Mouse (Mus musculus): ENCODE data around the gene Gnl1. TPM values are rescaled to one million over a fixed set of nuclear protein-coding genes. Genes with fewer than 3 reads are reported as not detected.
"Not testable (repeated sequence)": the region's sequence is repeated elsewhere in the genome, so short reads cannot be mapped to it uniquely, and the experiment has no call there.

Gene Gnl1
- total RNA-seq, 2 experiments from 2014 or later = 173 to 198 TPM

DNA sequence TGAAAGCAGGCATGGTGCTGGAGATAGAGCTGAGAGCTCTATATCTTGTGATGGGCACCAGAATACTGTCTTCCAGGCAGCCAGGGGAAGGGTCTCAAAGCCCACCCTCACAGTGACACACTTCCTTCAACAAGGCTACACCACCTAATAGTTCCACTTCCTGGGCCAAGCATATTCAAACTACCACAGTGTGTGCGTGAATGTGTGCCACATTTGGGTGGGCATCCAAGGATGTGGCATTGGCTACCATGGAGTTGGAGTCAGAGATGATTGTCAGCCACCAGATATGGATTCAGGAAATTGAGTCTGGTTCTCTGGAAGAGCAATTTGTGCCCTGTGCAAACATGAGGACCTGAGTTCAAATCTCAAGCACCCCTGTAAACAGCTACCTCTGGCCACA lies 41.7 kb downstream of the Gnl1 start:
- DNase-seq (ENCODE audit: low spot score in 2 of 2) = no peak
- intact Hi-C loops (cut with DNase I) = no loop called here

DNA sequence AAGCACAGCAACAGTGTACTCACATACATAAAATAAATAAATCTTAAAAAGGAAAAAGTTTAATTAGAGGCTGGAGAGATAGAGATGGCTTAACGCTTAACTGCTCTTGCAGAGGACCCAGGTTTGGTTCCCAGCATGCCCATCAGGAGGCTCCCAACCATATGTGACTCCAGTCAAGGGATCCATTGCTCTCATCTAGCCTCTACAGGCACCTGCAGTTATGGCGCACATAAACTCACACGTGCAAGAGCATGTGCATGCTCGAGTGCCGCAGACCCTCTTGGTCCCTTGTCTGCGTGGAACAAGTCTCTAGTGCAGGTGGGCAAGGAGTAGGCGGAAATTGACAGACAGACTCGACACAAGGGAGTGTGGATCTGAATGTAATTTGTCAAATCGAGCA lies 42.4 kb downstream of the Gnl1 start:
- DNase-seq (ENCODE audit: low spot score in 2 of 2) = no peak
- intact Hi-C loops (cut with DNase I) = no loop called here

DNA sequence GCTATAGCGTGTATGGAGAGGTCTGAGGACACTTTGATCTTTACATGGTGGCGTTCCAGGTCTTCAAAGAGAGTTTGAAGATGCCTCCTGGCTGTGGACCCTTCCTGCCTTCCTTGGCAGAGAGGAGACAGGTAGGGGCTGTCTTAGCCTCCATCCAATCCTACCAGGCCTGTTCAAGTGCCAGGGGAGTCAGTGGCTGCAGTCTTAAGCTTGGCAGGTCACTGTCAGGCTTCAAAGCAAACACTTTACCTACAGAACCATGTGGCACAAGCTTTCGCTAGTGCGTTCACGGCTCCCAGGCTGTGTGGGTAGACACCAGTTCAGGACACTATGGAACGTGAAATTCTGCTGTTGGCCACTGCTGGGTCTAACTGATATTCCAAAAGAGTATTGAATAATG lies 43.3 kb downstream of the Gnl1 start:
- intact Hi-C loops (cut with DNase I) = no loop called here
- DNase-seq (ENCODE audit: low spot score in 2 of 2) = no peak

DNA sequence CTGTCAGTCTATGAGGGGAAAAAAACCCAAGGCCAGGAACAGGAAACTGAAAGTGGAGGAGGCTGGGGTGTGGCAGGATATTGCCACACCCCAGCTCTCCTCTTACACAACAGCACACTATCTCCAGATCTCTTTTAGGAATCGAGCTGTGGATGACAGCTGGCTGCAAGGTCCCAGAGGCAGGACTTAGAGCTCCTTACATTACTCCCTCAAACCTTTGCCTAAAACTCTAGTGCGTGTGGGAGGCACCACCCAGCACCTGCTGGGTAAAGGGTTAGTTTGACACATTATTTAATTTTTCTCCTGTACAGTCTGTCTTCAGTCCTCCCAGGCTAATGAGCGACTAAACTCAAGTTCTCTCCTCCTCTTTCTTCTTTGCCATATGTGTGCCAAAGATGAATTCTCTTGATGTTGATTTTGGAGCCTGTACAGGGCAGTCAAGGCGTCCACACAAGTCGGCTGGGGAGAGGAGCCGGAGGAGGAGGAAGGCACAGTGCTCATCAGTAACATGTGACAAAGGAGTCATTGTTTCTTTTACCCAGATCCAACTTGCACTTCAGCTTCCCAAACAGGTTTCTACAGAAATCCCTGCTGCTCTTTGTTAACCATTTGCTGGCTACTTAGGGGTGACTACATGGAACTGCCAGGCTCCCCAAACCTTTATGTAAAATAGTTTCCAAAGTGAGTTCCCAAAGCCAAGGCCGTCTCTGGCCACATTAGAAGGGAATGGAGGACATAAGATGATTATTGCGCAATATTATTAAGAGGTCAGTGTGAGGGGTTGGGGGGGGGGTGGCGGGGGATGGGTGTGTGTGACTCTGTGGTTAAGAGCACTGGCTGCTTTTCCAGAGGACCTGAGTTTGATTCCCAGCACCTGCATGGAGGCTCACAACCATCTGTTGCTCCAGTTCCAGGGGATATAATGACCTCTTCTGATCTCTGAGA lies 44.3 kb downstream of the Gnl1 start:
- intact Hi-C loops (cut with DNase I) = no loop called here

DNA sequence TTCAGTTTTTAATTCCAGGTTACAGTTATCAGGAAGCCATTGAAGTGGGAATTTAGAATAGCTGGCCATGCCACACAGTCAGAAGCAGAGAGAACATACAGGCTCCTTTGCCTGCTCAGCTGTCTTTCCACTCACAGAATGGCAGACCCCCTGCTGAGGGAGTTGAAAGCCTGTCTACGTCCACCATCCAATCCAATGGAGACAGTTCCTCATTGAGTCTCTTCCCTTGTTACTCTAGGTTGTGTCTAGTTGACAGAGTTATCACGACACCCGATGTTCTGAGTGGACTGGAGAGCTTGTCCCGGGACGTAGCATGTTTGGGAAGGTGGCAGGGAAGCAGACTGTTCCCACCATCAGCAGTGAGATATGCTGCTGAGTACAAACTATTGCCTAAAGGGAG lies 45.5 kb downstream of the Gnl1 start:
- intact Hi-C loops (cut with DNase I) = no loop called here
- no peak for DNase-seq (ENCODE audit: low spot score in 2 of 2)

More for the DNA sequence above, 44.3 kb downstream of the Gnl1 start:
- no peak for DNase-seq (ENCODE audit: low spot score in 2 of 2)

DNA sequence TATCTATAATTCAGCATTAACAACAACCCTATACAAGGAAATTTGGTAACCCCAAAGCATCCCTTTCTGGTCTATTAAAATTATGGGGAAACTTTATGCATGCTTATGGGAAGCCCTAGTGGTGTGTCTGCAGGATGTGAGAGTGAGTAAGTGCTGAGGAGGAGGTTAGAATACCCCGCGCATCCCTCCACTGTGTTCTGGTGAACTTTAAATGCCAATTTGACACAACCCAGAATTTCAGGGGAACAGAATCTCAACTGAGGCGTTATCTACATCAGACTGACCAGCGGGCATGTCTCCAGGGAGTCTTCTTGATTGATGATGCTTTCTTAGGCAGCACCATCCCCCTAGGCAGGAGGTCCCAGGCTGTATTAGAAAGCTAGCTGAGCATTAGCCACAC lies 46.2 kb downstream of the Gnl1 start:
- no peak for DNase-seq (ENCODE audit: low spot score in 2 of 2)
- intact Hi-C loops (cut with DNase I) = no loop called here

DNA sequence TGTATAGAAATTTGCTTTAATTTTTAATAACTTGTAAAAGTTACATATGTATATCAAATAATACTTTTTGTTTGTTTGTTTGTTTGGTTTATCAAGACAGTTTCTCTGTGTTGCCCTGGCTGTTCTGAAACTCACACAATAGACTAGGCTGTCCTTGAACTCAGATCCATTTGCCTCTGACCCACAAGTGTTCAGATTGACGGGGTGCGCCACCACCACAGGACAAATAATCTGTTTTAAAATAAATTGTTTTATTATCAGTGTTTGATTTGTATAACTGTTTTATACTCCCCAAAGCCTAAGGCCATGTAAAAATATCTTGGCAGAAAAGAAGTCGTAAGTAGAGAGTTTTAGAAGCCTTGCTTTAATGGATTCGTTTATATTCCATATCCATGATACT lies 48.0 kb downstream of the Gnl1 start:
- intact Hi-C loops (cut with DNase I) = no loop called here
- DNase-seq (ENCODE audit: low spot score in 2 of 2) = no peak

DNA sequence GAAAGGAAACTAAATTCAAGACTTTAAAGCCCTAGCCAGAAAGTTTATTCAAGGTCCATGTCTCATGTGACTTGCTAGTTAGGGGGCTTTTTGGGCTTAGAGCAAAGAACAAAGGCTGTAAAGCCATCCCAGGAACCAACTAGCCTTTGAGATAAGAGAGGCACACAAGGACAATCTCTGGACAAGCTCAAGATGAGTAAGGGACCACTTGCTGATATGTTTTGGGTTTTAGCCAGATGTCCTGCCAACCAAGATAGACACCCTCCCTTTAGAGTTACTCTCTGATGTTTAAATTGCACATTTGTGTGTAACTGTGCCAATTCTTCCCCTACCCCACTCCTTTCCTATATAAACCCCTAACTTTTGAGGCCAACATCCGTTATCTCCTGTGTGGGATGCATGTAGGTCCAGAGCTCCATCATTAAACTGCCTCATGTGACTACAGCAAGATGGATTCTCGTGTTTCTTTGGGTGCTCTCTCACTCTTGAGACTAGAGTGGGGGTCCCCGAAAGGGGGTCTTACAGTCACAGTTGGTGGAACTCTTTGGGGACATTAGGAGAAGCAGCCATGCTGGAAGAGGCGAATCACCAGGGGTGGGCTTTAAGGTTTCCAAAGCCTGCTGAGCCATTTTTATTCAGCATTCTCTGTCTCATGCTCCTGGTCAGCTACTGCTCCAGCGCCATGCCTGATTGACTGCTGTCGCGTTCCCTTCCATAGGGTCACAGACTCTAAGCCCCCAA lies 49.4 kb downstream of the Gnl1 start:
- intact Hi-C loops (cut with DNase I) = no loop called here
- no peak for DNase-seq (ENCODE audit: low spot score in 2 of 2)

DNA sequence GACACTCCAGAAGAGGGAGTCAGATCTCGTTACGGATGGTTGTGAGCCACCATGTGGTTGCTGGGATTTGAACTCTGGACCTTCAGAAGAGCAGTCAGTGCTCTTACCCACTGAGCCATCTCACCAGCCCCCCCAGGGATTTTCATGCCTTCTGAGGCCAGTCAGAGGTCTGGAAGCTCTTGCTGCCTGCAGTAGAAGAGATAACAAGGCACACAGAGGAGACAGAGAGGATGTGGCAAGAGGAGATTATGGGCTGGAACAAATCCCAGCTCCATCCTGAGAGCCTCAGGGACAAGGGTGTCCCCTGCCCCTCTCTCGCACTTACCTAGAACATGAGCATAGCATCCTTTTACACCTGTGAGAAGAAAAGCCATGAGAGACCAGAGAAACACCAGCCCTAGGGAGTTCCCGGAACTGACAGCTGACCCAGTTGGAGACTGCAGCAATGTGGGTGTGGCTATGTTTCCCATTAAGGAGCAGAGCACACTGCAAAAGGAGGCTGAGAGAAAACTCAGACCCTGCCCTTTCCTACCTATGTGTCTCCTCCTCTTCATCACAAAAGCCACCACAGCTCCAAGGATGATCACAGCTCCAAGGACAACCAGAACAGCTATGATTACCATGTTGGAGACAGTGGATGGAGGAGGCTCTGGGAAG lies 50.5 kb downstream of the Gnl1 start:
- intact Hi-C loops (cut with DNase I); DNase-seq (ENCODE audit: low spot score in 2 of 2): not testable (repeated sequence)

DNA sequence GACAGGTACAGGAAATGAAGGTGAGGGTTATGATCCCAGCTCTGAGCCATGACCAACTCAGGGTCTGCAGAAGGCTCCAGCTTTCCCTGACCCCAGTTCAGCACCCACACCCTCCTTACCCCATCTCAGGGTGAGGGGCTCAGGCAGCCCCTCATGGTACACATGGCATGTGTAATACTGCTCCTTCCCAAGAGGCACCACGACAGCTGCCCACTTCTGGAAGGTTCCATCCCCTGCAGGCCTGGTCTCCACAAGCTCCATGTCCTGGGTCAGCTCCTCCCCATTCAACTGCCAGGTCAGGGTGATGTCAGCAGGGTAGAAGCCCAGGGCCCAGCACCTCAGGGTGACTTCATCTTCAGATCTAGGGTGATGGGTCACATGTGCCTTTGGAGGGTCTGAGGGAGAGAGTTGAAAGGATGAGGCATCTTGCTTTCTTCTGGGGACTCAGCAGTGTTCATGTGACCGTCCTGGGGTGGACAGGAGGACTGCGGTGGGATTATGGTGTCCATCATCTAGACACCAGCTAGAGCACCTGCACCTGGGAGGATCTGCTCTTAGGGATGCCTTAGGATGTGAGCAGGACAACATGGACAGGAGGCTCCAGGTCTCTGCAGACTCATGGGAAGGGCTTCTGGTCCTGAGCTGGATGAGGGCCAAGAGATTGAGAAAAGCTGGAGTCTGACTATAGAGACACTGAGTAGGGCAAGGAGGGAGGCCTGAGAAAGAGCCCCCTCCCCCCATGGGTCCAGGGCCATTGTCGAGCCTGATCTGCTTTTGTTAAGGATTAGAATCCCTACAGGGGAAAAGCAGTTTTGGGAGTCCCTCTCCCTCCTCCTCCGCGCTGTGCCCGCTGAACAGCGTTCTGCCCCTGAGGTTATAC lies 51.3 kb downstream of the Gnl1 start:
- intact Hi-C loops (cut with DNase I) = not testable (repeated sequence)
- peak in 1 of 2 experiments; percentile 9 for DNase-seq (ENCODE audit: low spot score in 2 of 2)

DNA sequence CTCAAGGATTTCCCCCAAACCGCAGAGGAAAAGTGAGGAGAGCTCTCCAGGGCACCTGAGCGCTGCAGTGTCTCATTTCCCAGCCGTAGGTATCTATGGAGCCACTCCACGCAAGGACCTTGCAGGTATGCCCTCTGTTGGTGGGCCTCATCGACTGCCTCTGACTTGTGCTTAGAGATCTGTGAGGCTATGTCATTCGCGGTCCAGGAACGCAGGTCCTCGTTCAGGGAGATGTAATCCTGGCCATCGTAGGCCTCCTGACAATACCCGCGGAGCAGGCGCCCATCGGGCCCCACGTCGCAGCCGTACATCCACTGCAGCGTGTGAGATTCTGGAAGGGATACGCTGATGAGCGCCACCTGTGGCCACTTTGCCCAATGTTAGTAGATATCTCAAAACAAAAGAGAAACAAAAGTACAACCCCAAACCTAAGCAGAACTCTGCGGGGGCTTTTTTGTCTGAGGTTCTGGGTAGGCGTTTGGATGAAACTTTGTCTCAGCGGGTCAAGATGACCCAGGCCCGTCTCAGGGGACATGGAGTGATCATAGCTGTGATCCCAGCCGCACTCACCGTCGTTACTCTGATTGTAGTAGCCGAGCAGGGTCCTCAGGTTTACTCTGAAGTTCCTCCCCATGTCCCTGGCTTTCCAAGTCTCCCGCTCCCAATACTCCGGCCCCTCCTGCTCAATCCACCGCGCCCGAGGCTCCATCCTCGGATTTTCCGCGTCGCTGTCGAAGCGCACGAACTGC lies 52.1 kb downstream of the Gnl1 start:
- intact Hi-C loops (cut with DNase I) = not testable (repeated sequence)
- peak; percentile 49 to 56 for DNase-seq (ENCODE audit: low spot score in 2 of 2)

DNA sequence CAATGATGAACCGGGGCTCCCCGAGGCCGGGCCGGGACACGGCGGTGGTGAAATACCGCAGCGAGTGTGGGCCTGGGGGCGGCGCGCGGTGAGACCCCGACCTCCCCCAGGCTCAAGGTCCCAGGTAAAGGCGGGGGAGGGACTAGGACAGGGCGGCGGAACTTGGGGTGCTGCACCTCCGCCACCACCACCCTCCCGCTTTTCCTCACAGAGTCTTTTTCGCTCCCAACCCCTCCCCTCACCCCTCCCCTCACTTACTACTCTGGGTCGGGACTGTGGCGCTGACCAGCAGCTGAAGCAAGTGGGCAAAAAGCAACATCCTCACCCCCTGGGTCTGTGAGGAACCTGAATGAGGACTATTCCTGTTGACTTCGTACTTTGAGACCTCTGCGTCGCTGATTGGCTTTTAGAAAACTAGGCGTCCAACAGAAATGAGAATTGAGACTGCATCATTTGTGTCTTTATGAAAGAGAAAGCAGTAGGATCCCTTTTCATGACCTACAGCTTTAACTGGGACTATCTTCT lies 52.8 kb downstream of the Gnl1 start, which contains the start of gene H2-T23:
Gene H2-T23, minus strand, starts transcription at position 505 of the 525 bp plus-strand sequence.
- peak in 1 of 2 experiments; percentile 18 for DNase-seq (ENCODE audit: low spot score in 2 of 2)

DNA sequence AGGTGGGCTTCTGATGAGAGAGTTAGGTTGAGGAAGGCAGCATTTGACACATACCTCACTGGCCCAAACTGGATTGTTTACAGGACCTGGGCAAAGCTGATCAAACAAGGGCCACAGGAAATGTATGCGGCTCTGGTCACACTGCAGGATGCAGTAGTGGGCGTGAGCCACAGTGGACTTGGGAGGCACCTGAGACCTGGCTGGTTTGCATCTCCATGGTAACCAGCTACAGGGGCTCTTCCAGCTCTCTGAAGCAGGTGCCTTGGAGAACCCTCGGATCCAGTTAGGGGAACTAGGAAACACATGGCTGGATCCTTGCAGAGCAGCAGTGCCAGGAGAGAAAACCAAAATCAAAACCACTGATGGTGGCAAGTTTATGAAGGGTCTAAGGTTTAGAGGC lies 54.9 kb downstream of the Gnl1 start:
- intact Hi-C loops (cut with DNase I); DNase-seq (ENCODE audit: low spot score in 2 of 2): not testable (repeated sequence)

More for the DNA sequence above, 52.8 kb downstream of the Gnl1 start, which contains the start of gene H2-T23:
- intact Hi-C loops (cut with DNase I) = not testable (repeated sequence)

DNA sequence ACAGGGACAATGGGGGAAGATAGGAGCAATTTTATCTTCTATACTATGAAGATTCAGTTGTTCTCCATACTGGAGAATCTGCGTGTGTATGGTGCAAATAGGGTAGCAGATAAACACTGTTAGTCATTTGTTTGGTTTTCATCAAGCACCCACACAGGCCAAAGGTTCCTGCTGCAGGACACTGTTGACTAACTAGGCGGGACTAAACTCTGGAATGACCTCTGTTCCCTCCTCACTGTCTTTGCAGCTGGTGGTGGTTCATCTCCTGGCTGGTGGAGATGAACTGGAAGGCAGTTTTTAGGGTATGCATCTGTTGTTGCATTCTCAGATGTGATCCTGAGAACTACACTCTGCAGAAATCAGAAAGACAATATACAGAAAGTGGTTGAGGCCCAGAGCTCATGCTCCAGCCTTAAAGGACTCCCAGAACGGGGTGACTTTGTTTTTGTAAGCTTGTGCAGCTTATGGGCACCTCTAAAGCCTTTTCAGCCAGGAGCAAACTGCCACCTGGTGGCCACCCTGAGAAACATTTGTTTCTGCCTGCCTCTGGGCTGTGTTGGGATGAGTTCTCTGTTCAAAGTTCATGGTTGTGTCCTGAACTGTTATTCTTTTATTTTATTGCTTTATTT lies 55.5 kb downstream of the Gnl1 start:
- intact Hi-C loops (cut with DNase I) = loop anchor here (1.0 kb wide), 1 partner anchor 38 kb away; no protein-coding TSS in a partner anchor
- peak; percentile 33 to 42 for DNase-seq (ENCODE audit: low spot score in 2 of 2)

DNA sequence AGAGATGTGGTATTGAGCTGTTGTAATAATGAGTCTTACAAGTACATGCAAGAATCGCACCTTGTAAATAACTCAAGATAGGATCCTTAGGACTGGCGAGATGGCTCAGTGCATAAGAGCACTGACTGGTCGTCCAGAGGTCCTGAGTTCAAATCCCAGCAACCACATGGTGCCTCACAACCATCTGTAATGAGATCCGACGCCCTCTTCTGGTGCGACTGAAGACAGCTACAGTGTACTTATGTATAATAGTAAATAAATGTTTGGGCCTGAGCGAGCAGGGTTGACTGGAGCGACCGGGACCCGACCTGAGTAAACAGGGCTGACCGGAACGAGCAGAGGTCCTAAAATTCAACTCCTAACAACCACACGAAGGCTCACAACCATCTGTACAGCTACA lies 56.5 kb downstream of the Gnl1 start:
- intact Hi-C loops (cut with DNase I); DNase-seq (ENCODE audit: low spot score in 2 of 2): not testable (repeated sequence)
